Mouse (Mus musculus): ENCODE results near the gene Shroom4. TPM values are rescaled to one million over a fixed set of nuclear protein-coding genes. Genes with fewer than 3 reads are reported as not detected.
"Not testable (repeated sequence)": the region's sequence is repeated elsewhere in the genome, so short reads cannot be mapped to it uniquely, and the experiment has no call there.

The Shroom4 gene
- total and polyA plus RNA-seq, 3 experiments: 0.05 TPM; not detected in 2

DNA sequence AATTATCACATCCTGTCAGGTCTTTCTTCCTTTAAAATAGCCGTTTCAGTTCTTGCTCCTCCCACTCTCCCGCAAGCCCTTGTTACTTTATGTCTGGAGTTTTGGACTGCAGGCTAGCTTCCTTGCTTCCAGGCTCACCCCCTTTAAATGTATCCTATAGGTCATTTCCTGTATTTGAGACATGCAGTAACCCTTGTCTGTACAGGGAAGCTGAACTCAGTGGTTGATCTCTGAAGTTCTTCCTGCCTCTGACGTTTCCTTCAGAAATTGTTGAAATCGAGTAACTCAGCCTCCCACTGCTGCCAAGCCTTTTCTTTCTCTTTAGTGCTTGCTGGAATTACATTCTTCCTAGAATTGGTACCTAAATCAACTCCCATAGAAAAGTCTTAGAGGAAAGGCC is 18.5 kb downstream of the Shroom4 start:
- no peak for ATAC-seq (ENCODE audit: extremely low read depth, insufficient number of reproducible peaks, low FRiP score, poor library complexity, severe bottlenecking)
- H3K4me3 ChIP-seq (ENCODE audit: low read depth, low read length): no peak overlapping the region

GRCm38 (mm10) chrX:6435260-6435659 is 35.6 kb downstream of the Shroom4 start:
- DNase-seq (ENCODE audit: low spot score) (no peak), ATAC-seq (ENCODE audit: extremely low read depth, insufficient number of reproducible peaks, low FRiP score, poor library complexity, severe bottlenecking) (no peak)
- Histone ChIP-seq H3K4me3 (ENCODE audit: low read depth, low read length) (no peak overlapping the region), H3K27me3 (ENCODE audit: insufficient read depth, low read length) (no peaks in the 10 kb centered on the region), H3K36me3 (replicated peaks) (no peaks in the 10 kb centered on the region), H3K4me1 (ENCODE audit: insufficient read depth, low read depth, low read length) (no peaks in the 10 kb centered on the region), H3K9me3 (replicated peaks) (no peaks in the 10 kb centered on the region)
- TF ChIP-seq TAL1 (conservative IDR thresholded peaks at IDR 0.05; ENCODE audit: low read depth, low read length): no peak
- TF ChIP-seq CTCF (IDR thresholded peaks at IDR 0.05; ENCODE audit: low read depth, low read length): no peak
- no peak for TF ChIP-seq GATA1 (IDR thresholded peaks at IDR 0.05; ENCODE audit: borderline replicate concordance, low read length)
- TF ChIP-seq GATA2 (IDR thresholded peaks at IDR 0.05; ENCODE audit: borderline replicate concordance, low read depth, low read length): no peak
- TF ChIP-seq POLR2AphosphoS5 (IDR thresholded peaks at IDR 0.05; ENCODE audit: insufficient replicate concordance, low read depth, low read length): no peak

More for the DNA sequence above, 18.5 kb downstream of the Shroom4 start:
- TF ChIP-seq POLR2AphosphoS5 (IDR thresholded peaks at IDR 0.05; ENCODE audit: insufficient replicate concordance, low read depth, low read length) (no peak), GATA1 (IDR thresholded peaks at IDR 0.05; ENCODE audit: borderline replicate concordance, low read length) (no peak), GATA2 (IDR thresholded peaks at IDR 0.05; ENCODE audit: borderline replicate concordance, low read depth, low read length) (no peak), TAL1 (conservative IDR thresholded peaks at IDR 0.05; ENCODE audit: low read depth, low read length) (no peak), CTCF (IDR thresholded peaks at IDR 0.05; ENCODE audit: low read depth, low read length) (no peak)
- H3K36me3 ChIP-seq (replicated peaks): no peaks in the 10 kb centered on the region
- H3K4me1 ChIP-seq (ENCODE audit: insufficient read depth, low read depth, low read length): no peaks in the 10 kb centered on the region
- H3K9me3 ChIP-seq (replicated peaks): no peaks in the 10 kb centered on the region
- no peak for DNase-seq (ENCODE audit: low spot score)
- no peaks in the 10 kb centered on the region for H3K27me3 ChIP-seq (ENCODE audit: insufficient read depth, low read length)

GRCm38 (mm10) chrX:6446422-6446821 is 46.8 kb downstream of the Shroom4 start:
- TF ChIP-seq POLR2AphosphoS5 (IDR thresholded peaks at IDR 0.05; ENCODE audit: insufficient replicate concordance, low read depth, low read length) (no peak), GATA2 (IDR thresholded peaks at IDR 0.05; ENCODE audit: borderline replicate concordance, low read depth, low read length) (no peak), GATA1 (IDR thresholded peaks at IDR 0.05; ENCODE audit: borderline replicate concordance, low read length) (no peak), CTCF (IDR thresholded peaks at IDR 0.05; ENCODE audit: low read depth, low read length) (no peak), TAL1 (conservative IDR thresholded peaks at IDR 0.05; ENCODE audit: low read depth, low read length) (no peak)
- ATAC-seq (ENCODE audit: extremely low read depth, insufficient number of reproducible peaks, low FRiP score, poor library complexity, severe bottlenecking): no peak
- DNase-seq (ENCODE audit: low spot score): no peak
- Histone ChIP-seq H3K27me3 (ENCODE audit: insufficient read depth, low read length) (no peaks in the 10 kb centered on the region), H3K4me3 (ENCODE audit: low read depth, low read length) (no peak overlapping the region), H3K4me1 (ENCODE audit: insufficient read depth, low read depth, low read length) (no peaks in the 10 kb centered on the region), H3K36me3 (replicated peaks) (no peaks in the 10 kb centered on the region), H3K9me3 (replicated peaks) (no peaks in the 10 kb centered on the region)

DNA sequence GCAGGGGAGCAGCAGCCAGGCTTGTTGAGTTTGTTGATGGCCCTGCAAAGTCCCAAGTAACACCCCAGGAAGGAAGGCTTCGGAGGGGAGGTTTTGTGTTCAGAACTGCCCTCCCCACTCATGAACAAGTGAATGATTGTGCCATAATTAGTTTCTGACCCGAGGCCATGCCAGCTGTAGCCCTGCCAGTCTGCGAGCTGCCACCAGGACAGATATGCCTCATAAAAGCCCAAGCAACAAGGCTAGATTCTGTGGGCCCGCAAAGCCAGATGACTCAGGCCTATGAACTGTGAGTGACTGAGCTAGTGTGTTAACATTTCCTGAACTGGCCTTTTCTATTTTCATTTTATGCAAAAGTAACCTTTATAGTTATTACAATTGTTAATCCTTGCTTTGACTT is 48.3 kb downstream of the Shroom4 start:
- no peaks in the 10 kb centered on the region for H3K9me3 ChIP-seq (replicated peaks)
- ATAC-seq (ENCODE audit: extremely low read depth, insufficient number of reproducible peaks, low FRiP score, poor library complexity, severe bottlenecking): no peak
- H3K4me1 ChIP-seq (ENCODE audit: insufficient read depth, low read depth, low read length): no peaks in the 10 kb centered on the region
- no peak for DNase-seq (ENCODE audit: low spot score)
- TF ChIP-seq POLR2AphosphoS5 (IDR thresholded peaks at IDR 0.05; ENCODE audit: insufficient replicate concordance, low read depth, low read length): no peak
- no peak for TF ChIP-seq GATA2 (IDR thresholded peaks at IDR 0.05; ENCODE audit: borderline replicate concordance, low read depth, low read length)
- TF ChIP-seq GATA1 (IDR thresholded peaks at IDR 0.05; ENCODE audit: borderline replicate concordance, low read length): no peak
- no peak for TF ChIP-seq TAL1 (conservative IDR thresholded peaks at IDR 0.05; ENCODE audit: low read depth, low read length)
- no peak for TF ChIP-seq CTCF (IDR thresholded peaks at IDR 0.05; ENCODE audit: low read depth, low read length)
- no peaks in the 10 kb centered on the region for H3K27me3 ChIP-seq (ENCODE audit: insufficient read depth, low read length)
- no peaks in the 10 kb centered on the region for H3K36me3 ChIP-seq (replicated peaks)
- no peak overlapping the region for H3K4me3 ChIP-seq (ENCODE audit: low read depth, low read length)

- Histone ChIP-seq H3K4me1 (ENCODE audit: insufficient read depth, low read depth, low read length) (no peaks in the 10 kb centered on the region), H3K27me3 (ENCODE audit: insufficient read depth, low read length) (no peaks in the 10 kb centered on the region)
- no peak for ATAC-seq (ENCODE audit: extremely low read depth, insufficient number of reproducible peaks, low FRiP score, poor library complexity, severe bottlenecking)
Observed at GRCm38 (mm10) chrX:6453220-6453619, 53.6 kb downstream of the Shroom4 start.

GRCm38 (mm10) chrX:6469251-6469650 is 69.6 kb downstream of the Shroom4 start:
- not testable (repeated sequence) for H3K27me3 ChIP-seq (ENCODE audit: insufficient read depth, low read length); H3K4me3 ChIP-seq (ENCODE audit: low read depth, low read length); ATAC-seq (ENCODE audit: extremely low read depth, insufficient number of reproducible peaks, low FRiP score, poor library complexity, severe bottlenecking)

More at GRCm38 (mm10) chrX:6453220-6453619, 53.6 kb downstream of the Shroom4 start:
- TF ChIP-seq POLR2AphosphoS5 (IDR thresholded peaks at IDR 0.05; ENCODE audit: insufficient replicate concordance, low read depth, low read length) (no peak), GATA1 (IDR thresholded peaks at IDR 0.05; ENCODE audit: borderline replicate concordance, low read length) (no peak), GATA2 (IDR thresholded peaks at IDR 0.05; ENCODE audit: borderline replicate concordance, low read depth, low read length) (no peak), CTCF (IDR thresholded peaks at IDR 0.05; ENCODE audit: low read depth, low read length) (no peak), TAL1 (conservative IDR thresholded peaks at IDR 0.05; ENCODE audit: low read depth, low read length) (no peak)
- Histone ChIP-seq H3K36me3 (replicated peaks) (no peaks in the 10 kb centered on the region), H3K9me3 (replicated peaks) (no peaks in the 10 kb centered on the region), H3K4me3 (ENCODE audit: low read depth, low read length) (no peak overlapping the region)
- DNase-seq (ENCODE audit: low spot score): no peak

GRCm38 (mm10) chrX:6472563-6472962 is 72.9 kb downstream of the Shroom4 start:
- DNase-seq (ENCODE audit: low spot score); H3K4me3 ChIP-seq (ENCODE audit: low read depth, low read length); H3K27me3 ChIP-seq (ENCODE audit: insufficient read depth, low read length); ATAC-seq (ENCODE audit: extremely low read depth, insufficient number of reproducible peaks, low FRiP score, poor library complexity, severe bottlenecking); H3K9me3 ChIP-seq (replicated peaks); H3K36me3 ChIP-seq (replicated peaks); H3K4me1 ChIP-seq (ENCODE audit: insufficient read depth, low read depth, low read length): not testable (repeated sequence)

More at GRCm38 (mm10) chrX:6469251-6469650, 69.6 kb downstream of the Shroom4 start:
- not testable (repeated sequence) for H3K9me3 ChIP-seq (replicated peaks); DNase-seq (ENCODE audit: low spot score); H3K4me1 ChIP-seq (ENCODE audit: insufficient read depth, low read depth, low read length); H3K36me3 ChIP-seq (replicated peaks)

Measured in G1E (cell line).